Mouse (Mus musculus): ENCODE results near the gene 4833439L19Rik. TPM values are rescaled to one million over a fixed set of nuclear protein-coding genes. Genes with fewer than 3 reads are reported as not detected.

Gene 4833439L19Rik
- polyA plus RNA-seq, 1 experiment from 2014 or later = 95.1 TPM

Small RNA genes within 50 kb of the gene (microRNA-seq; reads per million reads assigned to microRNA genes)
- gene Gm24195 (ENCODE audit: borderline number of aligned reads) = not detected

Other genes with a start within 250 kb of the 4833439L19Rik start
- 1.5 TPM in 2 replicates for gene Cplx2, start 194.1 kb downstream of the 4833439L19Rik start, polyA plus RNA-seq (2014; fragmentation: Nextera tagmentation; extraction: Ambion mirVana)
- gene Thoc3, start 96.6 kb downstream of the 4833439L19Rik start, polyA plus RNA-seq (2014; fragmentation: Nextera tagmentation; extraction: Ambion mirVana) = 121 and 130 TPM in 2 replicates
- 10.1 and 11.6 TPM in 2 replicates for gene Simc1, start 61.7 kb downstream of the 4833439L19Rik start, polyA plus RNA-seq (2014; fragmentation: Nextera tagmentation; extraction: Ambion mirVana)
- 15.1 and 16.8 TPM in 2 replicates for gene Arl10, start 9.6 kb upstream of the 4833439L19Rik start, polyA plus RNA-seq (2014; fragmentation: Nextera tagmentation; extraction: Ambion mirVana)
- 137 and 152 TPM in 2 replicates for gene Nop16, start 24.7 kb upstream of the 4833439L19Rik start, polyA plus RNA-seq (2014; fragmentation: Nextera tagmentation; extraction: Ambion mirVana)
- gene Higd2a, start 24.8 kb upstream of the 4833439L19Rik start, polyA plus RNA-seq (2014; fragmentation: Nextera tagmentation; extraction: Ambion mirVana) = 162 and 177 TPM in 2 replicates
- 31.9 and 32.3 TPM in 2 replicates for gene Cltb, start 45.9 kb upstream of the 4833439L19Rik start, polyA plus RNA-seq (2014; fragmentation: Nextera tagmentation; extraction: Ambion mirVana)
- gene Faf2, start 56.3 kb upstream of the 4833439L19Rik start, polyA plus RNA-seq (2014; fragmentation: Nextera tagmentation; extraction: Ambion mirVana) = 52.7 and 55.2 TPM in 2 replicates
- 71.5 and 82.3 TPM in 2 replicates for gene Rnf44, start 128.5 kb upstream of the 4833439L19Rik start, polyA plus RNA-seq (2014; fragmentation: Nextera tagmentation; extraction: Ambion mirVana)
- 7.4 and 8.3 TPM in 2 replicates for gene Cdhr2, start 136.0 kb upstream of the 4833439L19Rik start, polyA plus RNA-seq (2014; fragmentation: Nextera tagmentation; extraction: Ambion mirVana)
- 0.29 and 0.30 TPM in 2 replicates for gene Gprin1, start 184.4 kb upstream of the 4833439L19Rik start, polyA plus RNA-seq (2014; fragmentation: Nextera tagmentation; extraction: Ambion mirVana)
- not detected in 2 replicates for gene Sncb, start 201.2 kb upstream of the 4833439L19Rik start, polyA plus RNA-seq (2014; fragmentation: Nextera tagmentation; extraction: Ambion mirVana)
- gene Eif4e1b, start 218.6 kb upstream of the 4833439L19Rik start, polyA plus RNA-seq (2014; fragmentation: Nextera tagmentation; extraction: Ambion mirVana) = not detected in 2 replicates
- gene Tspan17, start 223.9 kb upstream of the 4833439L19Rik start, polyA plus RNA-seq (2014; fragmentation: Nextera tagmentation; extraction: Ambion mirVana) = 2.3 and 2.6 TPM in 2 replicates